ENCODE assay signal across 24 mouse cellular contexts in the genomic region with DNA sequence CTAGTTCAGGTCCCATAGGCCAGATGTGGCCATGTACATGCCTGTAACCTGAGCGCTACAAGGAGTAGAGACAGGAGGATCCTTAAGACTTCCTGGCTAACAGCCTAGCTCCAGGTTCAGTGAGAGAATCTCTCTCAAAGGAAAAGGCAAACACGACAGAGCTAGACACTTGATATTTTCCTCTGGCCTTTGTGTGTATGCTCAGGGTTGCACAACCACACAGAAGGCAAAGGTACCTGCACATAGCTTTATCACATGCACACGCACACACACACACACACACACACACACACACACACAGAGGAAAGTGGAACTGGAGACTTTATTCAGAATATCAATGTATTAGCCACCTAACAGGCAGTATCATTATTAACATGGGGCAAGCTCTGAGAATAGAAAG.
"Had no signal": no experiment of that assay in that cellular context is flagged by ENCODE, and none has a peak within 500 bp of the region (broad histone marks: within the 10 kb centered on the region; RNA-seq: fewer than 3 reads in every experiment).

No protein-coding gene starts in this region.

- H3K9me3 ChIP-seq: heart, embryonic 12.5 days; hindbrain, embryonic 10.5 days; hindbrain, embryonic 12.5 days; intestine, embryonic 15.5 days; limb, embryonic 10.5 days; limb, embryonic 12.5 days; liver, embryonic 13.5 days had no signal

- H3K9ac ChIP-seq: heart, embryonic 12.5 days; hindbrain, embryonic 12.5 days; hindbrain, embryonic 14.5 days; intestine, embryonic 15.5 days; limb, embryonic 12.5 days; liver, embryonic 13.5 days had no signal

- H3K4me3 ChIP-seq: heart, embryonic 12.5 days; hindbrain, embryonic 10.5 days; hindbrain, embryonic 12.5 days; intestine, embryonic 15.5 days; layer of hippocampus, adult 2 months; left cerebral cortex, adult 2 months; limb, embryonic 10.5 days; limb, embryonic 12.5 days; liver, embryonic 13.5 days had no signal

- ATAC-seq: forebrain, embryonic 16.5 days; hindbrain, embryonic 16.5 days; inflammation-experienced regulatory T-cells, adult 6 months; intestine, embryonic 15.5 days; intestine, postnatal 0 days had no signal

- H3K27ac ChIP-seq: hindbrain, embryonic 10.5 days; hindbrain, embryonic 12.5 days; hindbrain, embryonic 14.5 days; intestine, embryonic 15.5 days; left cerebral cortex, adult 2 months; limb, embryonic 10.5 days; limb, embryonic 12.5 days; liver, embryonic 13.5 days had no signal

- H3K4me1 ChIP-seq: hindbrain, embryonic 12.5 days; intestine, embryonic 15.5 days; limb, embryonic 12.5 days had no signal

- H3K27me3 ChIP-seq: heart, embryonic 12.5 days; hindbrain, embryonic 12.5 days; intestine, embryonic 15.5 days; limb, embryonic 12.5 days; liver, embryonic 13.5 days had no signal

- H3K4me2 ChIP-seq: heart, embryonic 12.5 days; hindbrain, embryonic 12.5 days; hindbrain, embryonic 14.5 days; intestine, embryonic 15.5 days; limb, embryonic 12.5 days; liver, embryonic 13.5 days had no signal

- DNase-seq: gastrocnemius, postnatal 10 days; gastrocnemius, postnatal 25 days; heart, adult 18-20 months; heart, postnatal 10 days; heart, postnatal 36 days; kidney, adult 18-20 months; kidney, adult 8-10 months; kidney, postnatal 10 days; kidney, postnatal 25 days; kidney, postnatal 4 days; liver, embryonic 13.5 days had no signal

- H3K36me3 ChIP-seq: heart, embryonic 12.5 days; intestine, embryonic 15.5 days; liver, embryonic 13.5 days had no signal
